ENCODE assay signal across 8 mouse cellular contexts in genomic region chr1:92100371-92100891, GRCm38 (mm10).
A peak's percentile ranks its signal among the peaks of the same experiment; 100 is the strongest.
DNase-seq lines count a peak whose midpoint lies in the region.

No protein-coding gene starts in this region.

- DNase-seq in heart, adult 18-20 months: peak; percentile 78 to 90
- DNase-seq in heart, postnatal 4 days: no peak
- DNase-seq in A20 (ENCODE audit: low read depth, low spot score): peak; percentile 25
- peak; percentile 23 to 25 for DNase-seq in frontal cortex, postnatal 14 days (ENCODE audit: low spot score in 2 of 2)
- peak; percentile 67 for DNase-seq in layer of hippocampus, adult 9-11 months
- peak; percentile 19 for DNase-seq in ovary, postnatal 14 days (ENCODE audit: low spot score)
- DNase-seq in embryo, embryonic 10 days (ENCODE audit: low spot score): no peak
- no peak for DNase-seq in retina, postnatal 1 day

Comparison
In these comparisons a context has a peak if more than half of its experiments do, and no peak if none do; other contexts are left out.
1. DNase-seq: peak in heart, adult 18-20 months (2 of 2), A20 (single experiment), frontal cortex, postnatal 14 days (2 of 2), layer of hippocampus, adult 9-11 months (single experiment) and ovary, postnatal 14 days (single experiment); none in heart, postnatal 4 days (single experiment), embryo, embryonic 10 days (single experiment) and retina, postnatal 1 day (single experiment).